Comparison of ENCODE assay signal across 16 mouse cellular contexts in genomic region chr3:119431339-119431738, GRCm38 (mm10).
DNase-seq lines count a peak whose midpoint lies in the region; ATAC-seq lines count a peak whose summit lies in the region.
"Had no signal": no experiment of that assay in that cellular context is flagged by ENCODE, and none has a peak within 500 bp of the region (broad histone marks: within the 10 kb centered on the region; RNA-seq: fewer than 3 reads in every experiment).

No protein-coding gene starts in this region.

- ATAC-seq in hindbrain, embryonic 16.5 days: peak; percentile 74; the same call in 1 of the 2 replicates
- ATAC-seq in midbrain, embryonic 14.5 days (ENCODE audit: low FRiP score, low TSS enrichment): no peak
- ATAC-seq: liver, postnatal 0 days had no signal

- H3K36me3 ChIP-seq in heart, embryonic 10.5 days: no peaks in the 10 kb centered on the region
- no peaks in the 10 kb centered on the region for H3K36me3 ChIP-seq in hindbrain, embryonic 16.5 days (ENCODE audit: control insufficient read depth, insufficient read depth, low read length)
- no peaks in the 10 kb centered on the region for H3K36me3 ChIP-seq in midbrain, embryonic 14.5 days (ENCODE audit: control insufficient read depth, insufficient read depth, low read length)
- H3K36me3 ChIP-seq: heart, embryonic 15.5 days had no signal

- no peak overlapping the region for H3K9ac ChIP-seq in hindbrain, embryonic 16.5 days (ENCODE audit: low read depth, low read length)
- no peak overlapping the region for H3K9ac ChIP-seq in midbrain, embryonic 14.5 days (replicated peaks; ENCODE audit: low read length)
- H3K9ac ChIP-seq: heart, embryonic 15.5 days; liver, postnatal 0 days had no signal

- DNase-seq in heart, adult 11 months: peak; percentile 81
- no peak for DNase-seq in heart, embryonic 10.5 days (ENCODE audit: low spot score)
- DNase-seq in brain, adult 2 months (ENCODE audit: low read depth, low spot score): peak; percentile 17
- peak; percentile 54 for DNase-seq in midbrain, embryonic 14.5 days
- no peak for DNase-seq in cerebellum, adult 18-20 months
- no peak for DNase-seq in thymus, postnatal 10 days (ENCODE audit: low spot score in 2 of 2)
- DNase-seq in right cerebral cortex, postnatal 36 days (ENCODE audit: low spot score in 2 of 2): no peak
- DNase-seq: adrenal gland, adult 2 months; cerebellum, adult 9-10 months; heart, adult 18-20 months; kidney, adult 9 months; liver; liver, postnatal 0 days; lung, postnatal 14 days had no signal

- H3K27ac ChIP-seq in heart, embryonic 10.5 days: no peak overlapping the region
- H3K27ac ChIP-seq in hindbrain, embryonic 16.5 days (ENCODE audit: low read depth, low read length): no peak overlapping the region
- no peak overlapping the region for H3K27ac ChIP-seq in midbrain, embryonic 14.5 days (replicated peaks; ENCODE audit: low read depth, low read length)
- H3K27ac ChIP-seq: heart, embryonic 15.5 days had no signal

- 0 out of 2 replicates have a peak overlapping the region, but pooled peaks have one; percentile 21 for H3K4me2 ChIP-seq in hindbrain, embryonic 16.5 days (ENCODE audit: low read length)
- H3K4me2 ChIP-seq in midbrain, embryonic 14.5 days (ENCODE audit: low read length): no peak overlapping the region
- H3K4me2 ChIP-seq: heart, embryonic 15.5 days had no signal

- WGBS in heart, embryonic 10.5 days: 62% methylated on average over 8 of the region's 8 CpGs
- 63% methylated on average over 8 of the region's 8 CpGs for WGBS in hindbrain, embryonic 16.5 days
- 66% methylated on average over 8 of the region's 8 CpGs for WGBS in midbrain, embryonic 14.5 days

- H3K27me3 ChIP-seq in heart, embryonic 10.5 days (ENCODE audit: insufficient read depth, poor library complexity, severe bottlenecking): no peaks in the 10 kb centered on the region
- no peaks in the 10 kb centered on the region for H3K27me3 ChIP-seq in hindbrain, embryonic 16.5 days (replicated peaks; ENCODE audit: control insufficient read depth, insufficient read depth, low read length)
- H3K27me3 ChIP-seq in midbrain, embryonic 14.5 days (ENCODE audit: control insufficient read depth, insufficient read depth, low read length): no peaks in the 10 kb centered on the region
- H3K27me3 ChIP-seq: heart, embryonic 15.5 days had no signal

- H3K4me1 ChIP-seq in heart, embryonic 10.5 days: no peaks in the 10 kb centered on the region
- no peaks in the 10 kb centered on the region for H3K4me1 ChIP-seq in hindbrain, embryonic 16.5 days (ENCODE audit: control insufficient read depth, insufficient read depth, low read depth, low read length)
- 0 out of 2 replicates have a peak, but pooled peaks cover 3% of the 10 kb centered on the region for H3K4me1 ChIP-seq in midbrain, embryonic 14.5 days (ENCODE audit: control insufficient read depth, insufficient read depth, low read length)
- H3K4me1 ChIP-seq: heart, embryonic 15.5 days had no signal

- H3K4me3 ChIP-seq in heart, embryonic 10.5 days: no peak overlapping the region
- H3K4me3 ChIP-seq in hindbrain, embryonic 16.5 days (ENCODE audit: low read length): no peak overlapping the region
- H3K4me3 ChIP-seq in midbrain, embryonic 14.5 days (replicated peaks; ENCODE audit: low read depth, low read length): no peak overlapping the region
- H3K4me3 ChIP-seq: heart, embryonic 15.5 days had no signal

- H3K9me3 ChIP-seq in heart, embryonic 10.5 days: no peaks in the 10 kb centered on the region
- no peaks in the 10 kb centered on the region for H3K9me3 ChIP-seq in hindbrain, embryonic 16.5 days (ENCODE audit: control insufficient read depth, low read length)
- H3K9me3 ChIP-seq in midbrain, embryonic 14.5 days (ENCODE audit: control insufficient read depth, low read length): no peaks in the 10 kb centered on the region
- H3K9me3 ChIP-seq: heart, embryonic 15.5 days had no signal

Comparison
In these comparisons a context has a peak if more than half of its experiments do, and no peak if none do; other contexts are left out.
1. DNase-seq: peak in heart, adult 11 months (single experiment), brain, adult 2 months (single experiment) and midbrain, embryonic 14.5 days (single experiment); none in heart, embryonic 10.5 days (single experiment), cerebellum, adult 18-20 months (0 of 2), thymus, postnatal 10 days (0 of 2) and right cerebral cortex, postnatal 36 days (0 of 2).